Mouse (Mus musculus) thymus, adult 18-20 months (tissue): ENCODE results near the gene Amer3.
A peak's percentile ranks its signal among the peaks of the same experiment; 100 is the strongest.
"Not testable (repeated sequence)": the region's sequence is repeated elsewhere in the genome, so short reads cannot be mapped to it uniquely, and the experiment has no call there.

Source experiments
- DNase-seq, 2 experiments: peaks; one replicate each; pipeline ENCODE4 v3.0.0; 2022; ENCODE audit warnings: mixed read lengths in 2 of 2

Amer3 gene

DNA sequence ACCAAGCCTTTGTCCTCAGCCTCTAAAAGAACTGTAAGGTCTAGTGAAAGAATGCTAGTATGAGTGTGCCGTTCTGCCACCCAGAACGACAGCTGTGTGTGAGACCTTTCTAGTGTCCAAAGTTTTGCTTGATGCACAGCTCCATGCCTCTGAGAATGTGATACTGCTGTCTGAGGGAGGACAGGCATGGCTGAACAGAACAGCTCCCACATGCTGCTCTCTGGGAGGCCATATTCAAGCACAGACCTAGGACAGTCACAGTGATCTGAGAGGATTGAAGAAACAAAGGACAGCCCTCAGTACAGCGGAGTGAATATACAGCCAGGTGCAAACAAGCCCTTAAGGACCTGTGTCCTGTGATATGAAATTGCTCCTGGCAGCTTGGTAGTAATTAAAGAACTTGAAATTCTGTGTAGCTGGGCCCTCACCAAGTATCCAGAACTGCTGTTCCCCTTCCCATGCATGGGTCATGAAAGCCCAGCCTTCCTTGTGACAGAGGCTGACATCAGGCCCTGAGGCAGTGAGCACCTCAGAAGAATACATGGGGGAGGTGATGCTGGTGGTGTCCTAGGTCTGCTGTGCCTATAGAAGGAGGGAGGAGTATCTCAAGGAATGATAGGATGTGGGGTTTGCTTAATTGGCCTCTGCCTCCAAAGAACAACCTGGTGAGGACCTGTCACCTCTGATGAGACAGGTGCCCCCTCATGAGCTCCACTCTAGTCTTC, 22.0 kb downstream of the Amer3 start:
- DNase-seq: no peak

DNA sequence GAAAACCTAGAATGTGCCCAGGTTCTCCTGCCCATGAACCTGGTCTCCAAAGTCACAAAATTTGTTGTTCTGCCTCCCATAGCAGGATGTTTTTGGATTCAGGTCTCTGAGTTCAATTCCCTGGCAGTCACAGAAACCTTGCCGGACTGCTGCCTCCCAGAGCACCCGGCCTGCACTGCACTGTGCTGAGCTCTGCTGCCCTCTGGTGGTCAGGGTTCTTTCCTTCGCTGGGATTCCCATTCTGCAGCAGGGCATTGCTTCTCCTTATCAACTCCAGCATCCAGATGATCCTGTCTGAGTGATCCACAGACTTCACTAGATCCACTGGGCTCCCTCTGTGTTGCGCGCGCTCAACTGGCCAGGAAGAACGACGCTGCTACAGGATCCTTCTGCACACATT, 22.9 kb downstream of the Amer3 start:
- peak in 1 of 2 experiments; percentile 14 for DNase-seq

DNA sequence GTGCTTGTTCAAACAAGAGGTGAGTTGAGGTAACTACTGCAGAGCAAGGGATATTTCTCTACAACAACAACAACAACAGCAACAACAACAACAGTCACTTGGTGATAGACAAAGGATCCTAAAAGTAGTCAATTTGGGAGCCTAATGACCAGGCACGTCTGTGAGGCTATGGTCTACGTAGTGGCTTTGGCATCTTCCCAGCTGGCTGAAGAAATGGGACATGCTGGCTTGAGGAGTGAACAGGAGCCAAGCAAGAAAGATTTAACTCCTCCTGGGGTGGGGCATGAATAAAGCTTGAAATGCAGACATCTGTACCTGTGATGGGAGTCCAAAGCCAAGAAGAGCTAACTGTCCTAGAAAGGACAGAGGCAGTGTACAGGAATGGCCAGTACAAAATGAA, 34.3 kb downstream of the Amer3 start:
- no peak for DNase-seq

DNA sequence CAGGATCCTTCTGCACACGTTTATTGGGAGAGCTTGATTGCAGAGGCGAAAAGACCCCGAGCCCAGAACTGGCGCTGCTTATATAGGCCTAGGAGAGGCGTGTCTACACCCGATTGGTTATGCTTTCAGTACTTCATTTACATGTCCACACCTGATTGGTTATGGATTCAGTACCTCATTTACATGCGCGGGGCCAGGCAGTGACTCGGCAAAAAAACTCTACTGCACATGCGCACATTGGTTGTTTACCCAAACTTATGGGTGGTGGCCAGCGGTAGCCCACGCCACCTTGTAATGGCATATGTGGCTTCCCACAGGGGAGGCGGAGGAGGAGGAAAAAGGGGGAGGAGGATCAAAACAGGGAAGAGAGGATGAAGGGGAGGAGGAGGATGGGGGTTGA, 40.7 kb downstream of the Amer3 start:
- DNase-seq: not testable (repeated sequence)

DNA sequence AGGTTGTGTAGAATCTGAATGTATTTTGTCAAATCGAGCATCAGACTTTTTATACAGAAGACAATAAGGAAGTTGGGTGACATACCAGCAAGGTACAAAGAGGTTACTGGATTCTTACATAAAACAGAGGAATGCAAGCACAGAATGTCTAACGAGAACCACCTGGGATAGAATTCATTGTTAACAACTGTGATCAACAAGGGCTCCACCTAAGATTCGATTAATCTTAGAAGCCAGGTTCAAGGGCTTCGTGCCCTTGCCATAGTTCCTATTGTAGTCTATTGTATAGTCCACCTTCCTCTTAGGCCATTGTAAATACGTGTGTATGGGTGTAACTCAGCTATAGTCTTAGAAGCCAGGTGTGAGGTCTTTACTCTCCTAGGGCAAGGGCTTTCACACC, 41.3 kb downstream of the Amer3 start:
- DNase-seq: not testable (repeated sequence)

DNA sequence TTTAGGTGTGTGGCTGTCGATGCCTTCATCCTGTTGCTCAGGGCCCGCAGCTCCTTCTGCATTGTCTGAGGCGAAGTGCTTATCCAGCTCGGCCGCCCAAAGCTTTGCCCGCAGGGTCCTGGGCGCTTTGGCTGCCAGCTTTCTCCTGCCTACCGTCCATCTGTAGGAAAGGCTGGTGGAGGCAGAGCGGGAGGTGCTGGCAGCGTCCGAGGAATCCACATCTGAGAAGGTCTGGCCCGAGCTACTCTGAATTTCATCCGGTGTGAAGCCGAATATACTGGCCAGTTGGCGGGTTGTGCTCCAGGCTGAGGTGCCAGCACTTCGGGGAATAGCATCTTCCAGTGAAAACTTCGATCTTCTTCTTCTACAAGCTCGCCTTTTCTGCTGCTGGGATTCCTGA, 56.3 kb downstream of the Amer3 start:
- DNase-seq: no peak
